Comparison of ENCODE assay signal across 8 mouse cellular contexts in the genomic region with DNA sequence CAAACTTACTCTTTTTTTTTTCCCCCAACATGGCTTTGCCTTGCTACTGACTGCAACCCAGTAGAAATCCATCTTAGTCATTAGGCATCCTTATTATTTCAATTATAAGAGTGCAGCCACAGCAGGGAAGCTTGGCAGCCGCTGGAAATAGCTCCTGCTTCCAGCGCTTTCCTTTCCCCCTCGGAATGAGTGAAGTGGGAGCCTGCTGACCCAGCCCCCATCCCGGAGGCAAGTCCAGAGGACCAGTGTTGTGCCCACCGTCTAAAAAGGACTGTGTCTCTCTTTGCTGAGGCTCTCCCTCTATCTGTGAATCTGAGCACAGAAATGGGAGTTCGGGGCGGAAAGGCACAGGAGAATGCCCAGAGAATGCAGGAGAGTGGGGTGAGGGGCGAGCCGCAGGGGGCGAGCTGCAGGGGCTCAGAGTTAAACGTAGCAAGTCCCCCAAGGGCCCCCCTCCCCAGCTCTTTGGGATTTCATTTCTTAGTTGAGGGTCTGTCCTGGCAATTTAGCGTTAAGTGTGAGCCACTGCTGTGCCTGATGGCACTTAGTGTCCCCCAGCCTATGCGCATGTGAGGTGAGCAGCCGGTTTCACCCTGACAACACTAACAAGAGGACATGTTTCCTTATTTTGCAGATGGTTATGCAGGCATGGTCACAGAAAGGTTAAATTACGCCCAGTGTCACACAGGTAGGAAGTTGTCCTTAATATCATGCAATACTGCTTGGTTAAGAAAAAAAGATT.
DNase-seq lines count a peak whose midpoint lies in the region; ATAC-seq lines count a peak whose summit lies in the region.

No protein-coding gene starts in this region.

- no peak overlapping the region; a peak in 1 of 4 replicates for H3K27ac ChIP-seq in heart, embryonic 14.5 days (replicated peaks in 1 of 2; ENCODE audit: control insufficient read depth in 1 of 2, insufficient read depth in 1 of 2, low read depth in 2 of 2, low read length in 2 of 2)
- H3K27ac ChIP-seq in hindbrain, embryonic 12.5 days, result peak overlapping the region; percentile 55; the same call in 1 of the 2 replicates
- no peak overlapping the region for H3K27ac ChIP-seq in midbrain, embryonic 15.5 days

- H3K9ac ChIP-seq in heart, embryonic 14.5 days (ENCODE audit: low read length), result peak overlapping the region; percentile 56
- H3K9ac ChIP-seq in hindbrain, embryonic 12.5 days, result 0 out of 2 replicates have a peak overlapping the region, but pooled peaks have one; percentile 19
- no peak overlapping the region for H3K9ac ChIP-seq in midbrain, embryonic 15.5 days

- peaks cover 0 to 3% of the 10 kb centered on the region in 2 experiments; a peak in 1 of 4 replicates for H3K4me1 ChIP-seq in heart, embryonic 14.5 days (ENCODE audit: control insufficient read depth in 2 of 2, insufficient read depth in 2 of 2, low read length in 2 of 2)
- peaks cover 21% of the 10 kb centered on the region for H3K4me1 ChIP-seq in hindbrain, embryonic 12.5 days
- peaks cover 15% of the 10 kb centered on the region for H3K4me1 ChIP-seq in midbrain, embryonic 15.5 days

- no peaks in the 10 kb centered on the region for H3K9me3 ChIP-seq in heart, embryonic 14.5 days (ENCODE audit: control insufficient read depth, low read length)
- H3K9me3 ChIP-seq in hindbrain, embryonic 12.5 days (replicated peaks), result no peaks in the 10 kb centered on the region
- H3K9me3 ChIP-seq in midbrain, embryonic 15.5 days, result no peaks in the 10 kb centered on the region

- intact Hi-C loops in heart, postnatal 14 days (cut with DNase I), result no loop called here

- H3K4me3 ChIP-seq in heart, embryonic 14.5 days (ENCODE audit: control insufficient read depth in 1 of 2, insufficient read depth in 1 of 2, low read depth in 1 of 2, low read length in 2 of 2), result peak overlapping the region; percentile 32 to 39
- H3K4me3 ChIP-seq in hindbrain, embryonic 12.5 days, result peak overlapping the region; percentile 12; the same call in 1 of the 2 replicates
- H3K4me3 ChIP-seq in midbrain, embryonic 15.5 days, result no peak overlapping the region

- peak overlapping the region; percentile 64 for H3K4me2 ChIP-seq in heart, embryonic 14.5 days (ENCODE audit: low read length)
- peak overlapping the region; percentile 44 for H3K4me2 ChIP-seq in hindbrain, embryonic 12.5 days (replicated peaks)
- H3K4me2 ChIP-seq in midbrain, embryonic 15.5 days, result peak overlapping the region; percentile 24

- peaks cover 5% of the 10 kb centered on the region; the same call in 1 of the 2 replicates for H3K27me3 ChIP-seq in heart, embryonic 14.5 days (ENCODE audit: control insufficient read depth, insufficient read depth, low read length)
- peaks cover 9% of the 10 kb centered on the region; the same call in 1 of the 2 replicates for H3K27me3 ChIP-seq in hindbrain, embryonic 12.5 days
- H3K27me3 ChIP-seq in midbrain, embryonic 15.5 days (replicated peaks), result 0 out of 2 replicates have a peak, but pooled peaks cover 3% of the 10 kb centered on the region

- ATAC-seq in heart, embryonic 14.5 days (ENCODE audit: insufficient number of reproducible peaks, insufficient read depth, low FRiP score, low read depth), result no peak
- no peak for ATAC-seq in hindbrain, embryonic 12.5 days (ENCODE audit: low FRiP score)
- 0 out of 2 replicates have a peak, but pooled peaks have one; percentile 31 for ATAC-seq in midbrain, embryonic 15.5 days (replicated peaks)

- H3K36me3 ChIP-seq in heart, embryonic 14.5 days (ENCODE audit: control insufficient read depth, insufficient read depth, low read length), result no peaks in the 10 kb centered on the region
- H3K36me3 ChIP-seq in hindbrain, embryonic 12.5 days, result no peaks in the 10 kb centered on the region
- no peaks in the 10 kb centered on the region for H3K36me3 ChIP-seq in midbrain, embryonic 15.5 days (replicated peaks)

- no peak for DNase-seq in heart, postnatal 14 days
- peak; percentile 21 for DNase-seq in embryo, embryonic 10.5 days (ENCODE audit: low spot score)
- DNase-seq in ovary, postnatal 14 days (ENCODE audit: low spot score), result no peak
- DNase-seq in ovary, postnatal 36 days (ENCODE audit: low spot score), result no peak
- DNase-seq in gastrocnemius, adult 18-20 months (ENCODE audit: low spot score), result no peak

- 10% methylated on average over 15 of the region's 15 CpGs for WGBS in heart, embryonic 14.5 days
- WGBS in hindbrain, embryonic 12.5 days, result 9% methylated on average over 15 of the region's 15 CpGs
- WGBS in midbrain, embryonic 15.5 days, result 12% methylated on average over 15 of the region's 15 CpGs
